21 mouse cellular contexts compared by ENCODE assay signal in the genomic region with DNA sequence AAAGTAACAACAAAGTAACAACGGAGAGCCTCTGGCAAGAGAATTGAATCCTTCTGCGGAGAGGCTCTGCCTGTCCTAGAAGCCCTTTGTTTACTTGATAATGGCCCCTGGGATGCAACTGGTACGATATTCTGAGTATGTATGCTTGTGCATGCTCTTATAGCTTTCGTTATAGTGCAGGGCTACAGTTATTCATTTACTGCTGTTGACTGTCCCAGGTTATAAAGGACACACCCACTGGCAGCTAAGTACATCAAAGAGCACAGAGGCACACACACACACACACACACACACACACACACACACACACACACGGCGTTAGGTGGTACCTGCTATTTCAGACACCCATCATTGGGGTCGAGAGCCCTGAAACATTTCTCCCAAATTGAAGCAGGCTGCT. TPM values are rescaled to one million over a fixed set of nuclear protein-coding genes. Genes with fewer than 3 reads are reported as not detected.
DNase-seq lines count a peak whose midpoint lies in the region; ATAC-seq and TF ChIP-seq lines count a peak whose summit lies in the region.
"Had no signal": no experiment of that assay in that cellular context is flagged by ENCODE, and none has a peak within 500 bp of the region (broad histone marks: within the 10 kb centered on the region; RNA-seq: fewer than 3 reads in every experiment).

No protein-coding gene starts in this region.

- ATAC-seq in liver, embryonic 16.5 days (ENCODE audit: low read depth), result peak; percentile 40; the same call in 1 of the 2 replicates
- no peak for ATAC-seq in liver, postnatal 0 days
- peak; percentile 40; the same call in 1 of the 2 replicates for ATAC-seq in intestine, embryonic 14.5 days (replicated peaks; ENCODE audit: low FRiP score, low TSS enrichment, low read depth)
- peak; percentile 76 for ATAC-seq in intestine, embryonic 15.5 days
- ATAC-seq in intestine, postnatal 0 days, result peak; percentile 44; the same call in 1 of the 2 replicates
- ATAC-seq in forebrain, embryonic 16.5 days, result no peak
- ATAC-seq: forebrain, embryonic 13.5 days; forebrain, embryonic 15.5 days had no signal

- no peak for TF ChIP-seq CTCF in liver, postnatal 0 days (IDR thresholded peaks at IDR 0.05; ENCODE audit: low read depth)
- TF ChIP-seq CTCF in intestine, postnatal 0 days (IDR thresholded peaks at IDR 0.05; ENCODE audit: low read depth), result no peak

- no peak overlapping the region for H3K9ac ChIP-seq in liver, embryonic 16.5 days (ENCODE audit: low read depth, low read length)
- H3K9ac ChIP-seq in liver, postnatal 0 days (replicated peaks), result no peak overlapping the region
- H3K9ac ChIP-seq in intestine, embryonic 14.5 days (ENCODE audit: low read length), result no peak overlapping the region
- no peak overlapping the region for H3K9ac ChIP-seq in intestine, embryonic 15.5 days
- no peak overlapping the region for H3K9ac ChIP-seq in intestine, postnatal 0 days (ENCODE audit: low read depth, low read length)
- no peak overlapping the region for H3K9ac ChIP-seq in forebrain, embryonic 16.5 days (replicated peaks; ENCODE audit: low read depth, low read length)
- H3K9ac ChIP-seq: embryonic facial prominence, embryonic 12.5 days; forebrain, embryonic 13.5 days; forebrain, embryonic 15.5 days had no signal

- no peak overlapping the region for H3K27ac ChIP-seq in liver, embryonic 16.5 days (ENCODE audit: low read length)
- no peak overlapping the region for H3K27ac ChIP-seq in liver, postnatal 0 days (ENCODE audit: low read depth)
- no peak overlapping the region for H3K27ac ChIP-seq in intestine, embryonic 14.5 days (ENCODE audit: low read depth)
- H3K27ac ChIP-seq in intestine, embryonic 15.5 days, result no peak overlapping the region
- H3K27ac ChIP-seq in intestine, postnatal 0 days (ENCODE audit: low read depth, low read length), result no peak overlapping the region
- H3K27ac ChIP-seq in forebrain, embryonic 16.5 days (ENCODE audit: low read length), result no peak overlapping the region
- H3K27ac ChIP-seq: embryonic facial prominence, embryonic 10.5 days; embryonic facial prominence, embryonic 12.5 days; forebrain, embryonic 13.5 days; forebrain, embryonic 15.5 days had no signal

- no peak for TF ChIP-seq EP300 in liver, postnatal 0 days (IDR thresholded peaks at IDR 0.05; ENCODE audit: low read depth)

- no peaks in the 10 kb centered on the region for H3K36me3 ChIP-seq in liver, embryonic 16.5 days (ENCODE audit: control insufficient read depth, insufficient read depth)
- no peaks in the 10 kb centered on the region for H3K36me3 ChIP-seq in liver, postnatal 0 days (replicated peaks; ENCODE audit: insufficient read depth, low read length)
- H3K36me3 ChIP-seq in intestine, embryonic 14.5 days (ENCODE audit: control insufficient read depth, insufficient read depth, low read length), result no peaks in the 10 kb centered on the region
- H3K36me3 ChIP-seq in intestine, embryonic 15.5 days, result no peaks in the 10 kb centered on the region
- no peaks in the 10 kb centered on the region for H3K36me3 ChIP-seq in intestine, postnatal 0 days (ENCODE audit: control insufficient read depth, insufficient read depth)
- no peaks in the 10 kb centered on the region for H3K36me3 ChIP-seq in forebrain, embryonic 16.5 days (ENCODE audit: control insufficient read depth, insufficient read depth)
- H3K36me3 ChIP-seq: embryonic facial prominence, embryonic 12.5 days; forebrain, embryonic 15.5 days had no signal

- no peak overlapping the region for H3K4me3 ChIP-seq in liver, embryonic 16.5 days (ENCODE audit: low read depth, low read length)
- H3K4me3 ChIP-seq in liver, postnatal 0 days (ENCODE audit: low read depth, low read length), result no peak overlapping the region
- H3K4me3 ChIP-seq in intestine, embryonic 14.5 days (ENCODE audit: low read depth, low read length), result no peak overlapping the region
- H3K4me3 ChIP-seq in intestine, embryonic 15.5 days (replicated peaks), result no peak overlapping the region
- H3K4me3 ChIP-seq in intestine, postnatal 0 days (ENCODE audit: low read depth, low read length), result no peak overlapping the region
- no peak overlapping the region for H3K4me3 ChIP-seq in forebrain, embryonic 16.5 days (replicated peaks; ENCODE audit: low read length)
- H3K4me3 ChIP-seq: embryonic facial prominence, embryonic 10.5 days; embryonic facial prominence, embryonic 12.5 days; forebrain, embryonic 13.5 days; forebrain, embryonic 15.5 days had no signal

- H3K4me1 ChIP-seq in liver, embryonic 16.5 days (ENCODE audit: control insufficient read depth, low read depth, low read length), result no peaks in the 10 kb centered on the region; the same call in none of the 2 replicates
- 0 out of 2 replicates have a peak, but pooled peaks cover 6% of the 10 kb centered on the region for H3K4me1 ChIP-seq in liver, postnatal 0 days (ENCODE audit: insufficient read depth)
- H3K4me1 ChIP-seq in intestine, embryonic 14.5 days (replicated peaks; ENCODE audit: control insufficient read depth, insufficient read depth, low read length), result 0 out of 2 replicates have a peak, but pooled peaks cover 4% of the 10 kb centered on the region
- 0 out of 2 replicates have a peak, but pooled peaks cover 4% of the 10 kb centered on the region for H3K4me1 ChIP-seq in intestine, embryonic 15.5 days (replicated peaks)
- H3K4me1 ChIP-seq in intestine, postnatal 0 days (replicated peaks; ENCODE audit: control insufficient read depth, insufficient read depth, low read length), result no peaks in the 10 kb centered on the region
- H3K4me1 ChIP-seq in forebrain, embryonic 16.5 days (replicated peaks; ENCODE audit: control insufficient read depth, insufficient read depth, low read length), result peaks cover 6% of the 10 kb centered on the region; the same call in 1 of the 2 replicates
- H3K4me1 ChIP-seq: embryonic facial prominence, embryonic 12.5 days had no signal

- WGBS in liver, embryonic 16.5 days (ENCODE audit: insufficient replicate concordance), result 54% methylated on average over 7 of the region's 7 CpGs
- WGBS in liver, postnatal 0 days (ENCODE audit: insufficient replicate concordance), result 68% methylated on average over 7 of the region's 7 CpGs
- 52% methylated on average over 7 of the region's 7 CpGs for WGBS in intestine, embryonic 14.5 days
- 54% methylated on average over 7 of the region's 7 CpGs for WGBS in intestine, embryonic 15.5 days
- 42% methylated on average over 7 of the region's 7 CpGs for WGBS in intestine, postnatal 0 days
- 59% methylated on average over 7 of the region's 7 CpGs for WGBS in forebrain, embryonic 16.5 days

- DNase-seq in liver, postnatal 0 days, result no peak
- DNase-seq in intestine, embryonic 14.5 days (ENCODE audit: low spot score), result no peak
- no peak for DNase-seq in left cerebral cortex, postnatal 14 days (ENCODE audit: low spot score in 2 of 2)
- DNase-seq in adrenal gland, postnatal 14 days, result no peak
- DNase-seq: adrenal gland, adult 2 months; adrenal gland, postnatal 10 days; adrenal gland, postnatal 36 days; cerebellum, adult 11-12 months; cerebellum, adult 2 months; cerebellum, adult 9-10 months; cerebellum, postnatal 10 days; cerebellum, postnatal 25 days had no signal

- H3K4me2 ChIP-seq in liver, embryonic 16.5 days (ENCODE audit: low read depth, low read length), result no peak overlapping the region
- no peak overlapping the region for H3K4me2 ChIP-seq in liver, postnatal 0 days (ENCODE audit: low read depth, low read length)
- no peak overlapping the region for H3K4me2 ChIP-seq in intestine, embryonic 14.5 days (ENCODE audit: low read length)
- no peak overlapping the region for H3K4me2 ChIP-seq in intestine, embryonic 15.5 days (replicated peaks)
- no peak overlapping the region for H3K4me2 ChIP-seq in intestine, postnatal 0 days (replicated peaks; ENCODE audit: low read depth)
- H3K4me2 ChIP-seq in forebrain, embryonic 16.5 days (ENCODE audit: low read length), result no peak overlapping the region
- H3K4me2 ChIP-seq: embryonic facial prominence, embryonic 12.5 days; forebrain, embryonic 13.5 days; forebrain, embryonic 15.5 days had no signal

- no peaks in the 10 kb centered on the region for H3K9me3 ChIP-seq in liver, embryonic 16.5 days (replicated peaks; ENCODE audit: control insufficient read depth, low read length)
- H3K9me3 ChIP-seq in liver, postnatal 0 days (ENCODE audit: low read length), result no peaks in the 10 kb centered on the region
- H3K9me3 ChIP-seq in intestine, embryonic 14.5 days (ENCODE audit: control insufficient read depth, low read length), result no peaks in the 10 kb centered on the region
- no peaks in the 10 kb centered on the region for H3K9me3 ChIP-seq in intestine, embryonic 15.5 days
- no peaks in the 10 kb centered on the region for H3K9me3 ChIP-seq in intestine, postnatal 0 days (ENCODE audit: control insufficient read depth)
- no peaks in the 10 kb centered on the region for H3K9me3 ChIP-seq in forebrain, embryonic 16.5 days (ENCODE audit: control insufficient read depth, low read length)
- H3K9me3 ChIP-seq: embryonic facial prominence, embryonic 10.5 days; embryonic facial prominence, embryonic 12.5 days; forebrain, embryonic 13.5 days; forebrain, embryonic 15.5 days had no signal

- intact Hi-C loops in left cerebral cortex, postnatal 14 days (cut with DNase I), result no loop called here

- no peaks in the 10 kb centered on the region for H3K27me3 ChIP-seq in liver, embryonic 16.5 days (ENCODE audit: control insufficient read depth, insufficient read depth, low read depth, low read length)
- H3K27me3 ChIP-seq in liver, postnatal 0 days (ENCODE audit: insufficient read depth, low read length), result no peaks in the 10 kb centered on the region
- H3K27me3 ChIP-seq in intestine, embryonic 14.5 days (replicated peaks; ENCODE audit: control insufficient read depth, insufficient read depth, low read length), result no peaks in the 10 kb centered on the region
- H3K27me3 ChIP-seq in intestine, embryonic 15.5 days (replicated peaks), result no peaks in the 10 kb centered on the region
- H3K27me3 ChIP-seq in intestine, postnatal 0 days (replicated peaks; ENCODE audit: control insufficient read depth, insufficient read depth, low read length), result no peaks in the 10 kb centered on the region
- no peaks in the 10 kb centered on the region for H3K27me3 ChIP-seq in forebrain, embryonic 16.5 days (replicated peaks; ENCODE audit: control insufficient read depth, insufficient read depth, low read length)
- H3K27me3 ChIP-seq: embryonic facial prominence, embryonic 12.5 days; forebrain, embryonic 13.5 days; forebrain, embryonic 15.5 days had no signal

RNA-seq across cellular contexts. Expression of gene Srgap1, which starts 48.3 kb away (rescaled TPM):
- polyA plus RNA-seq in liver, embryonic 16.5 days (2015; fragmentation: Nextera tagmentation; extraction: Ambion mirVana), result 1.1 TPM in 2 replicates
- polyA plus RNA-seq in liver, postnatal 0 days (2015; fragmentation: Nextera tagmentation; extraction: Ambion mirVana), result 0.90 and 0.96 TPM in 2 replicates
- 8.4 and 8.7 TPM in 2 replicates for polyA plus RNA-seq in intestine, embryonic 14.5 days (2014; fragmentation: Nextera tagmentation; extraction: Ambion mirVana)
- 7.4 and 7.7 TPM in 2 replicates for polyA plus RNA-seq in intestine, embryonic 15.5 days (2015; fragmentation: Nextera tagmentation; extraction: Ambion mirVana)
- polyA plus RNA-seq in intestine, postnatal 0 days (2015; fragmentation: Nextera tagmentation; extraction: Ambion mirVana), result 2.6 and 3.3 TPM in 2 replicates
- 10 to 100 TPM; 10.0 to 13.6 TPM for total RNA-seq in left cerebral cortex, postnatal 14 days (2021)
- total RNA-seq in adrenal gland, postnatal 14 days (2021), result 4.4 and 5.1 TPM in 2 replicates
- polyA plus RNA-seq in forebrain, embryonic 16.5 days (2015; fragmentation: Nextera tagmentation; extraction: Ambion mirVana), result 29.9 and 32.0 TPM in 2 replicates
- total RNA-seq: MEL had no signal

Comparison
In these comparisons a context has a peak if more than half of its experiments do, and no peak if none do; other contexts are left out.
1. ATAC-seq: peak in liver, embryonic 16.5 days (single experiment), intestine, embryonic 14.5 days (single experiment), intestine, embryonic 15.5 days (single experiment) and intestine, postnatal 0 days (single experiment); none in liver, postnatal 0 days (single experiment) and forebrain, embryonic 16.5 days (single experiment).